ENCODE assay signal across 15 mouse cellular contexts in genomic region chr3:138303771-138304488, GRCm38 (mm10). TPM values are rescaled to one million over a fixed set of nuclear protein-coding genes. Genes with fewer than 3 reads are reported as not detected.
A peak's percentile ranks its signal among the peaks of the same experiment; 100 is the strongest.
DNase-seq lines count a peak whose midpoint lies in the region; ATAC-seq and TF ChIP-seq lines count a peak whose summit lies in the region.
"Had no signal": no experiment of that assay in that cellular context is flagged by ENCODE, and none has a peak within 500 bp of the region (broad histone marks: within the 10 kb centered on the region; RNA-seq: fewer than 3 reads in every experiment).

No protein-coding gene starts in this region.

- no peaks in the 10 kb centered on the region; the same call in 1 of the 2 replicates for H3K9me3 ChIP-seq in heart, embryonic 11.5 days (replicated peaks; ENCODE audit: control insufficient read depth, low read length)
- H3K9me3 ChIP-seq in midbrain, embryonic 14.5 days (ENCODE audit: control insufficient read depth, low read length) = no peaks in the 10 kb centered on the region
- no peaks in the 10 kb centered on the region for H3K9me3 ChIP-seq in midbrain, postnatal 0 days (ENCODE audit: low read length)
- H3K9me3 ChIP-seq in forebrain, embryonic 11.5 days (ENCODE audit: control insufficient read depth, low read length) = no peaks in the 10 kb centered on the region

- no peak overlapping the region for H3K4me3 ChIP-seq in heart, embryonic 11.5 days (ENCODE audit: low read depth, low read length)
- H3K4me3 ChIP-seq in midbrain, embryonic 14.5 days (replicated peaks; ENCODE audit: low read depth, low read length) = no peak overlapping the region
- no peak overlapping the region for H3K4me3 ChIP-seq in midbrain, postnatal 0 days (ENCODE audit: low read depth, low read length)
- no peak overlapping the region for H3K4me3 ChIP-seq in small intestine, adult 2 months (ENCODE audit: low read depth, low read length)
- no peak overlapping the region for H3K4me3 ChIP-seq in forebrain, embryonic 11.5 days (ENCODE audit: low read depth, low read length)

- no peak for TF ChIP-seq POLR2A in small intestine, adult 2 months (IDR thresholded peaks at IDR 0.05; ENCODE audit: low read depth, low read length)

- DNase-seq in heart, adult 18-20 months = peak; percentile 34 to 61
- peak; percentile 8 for DNase-seq in midbrain, embryonic 14.5 days
- no peak for DNase-seq in midbrain, postnatal 0 days (ENCODE audit: low spot score)
- DNase-seq in heart, adult 9 months (ENCODE audit: low spot score in 2 of 2) = peak; percentile 22 to 45
- no peak for DNase-seq in forebrain, embryonic 11.5 days (ENCODE audit: low spot score)
- DNase-seq: adrenal gland, postnatal 25 days; cerebellum, postnatal 14 days had no signal

- no peak overlapping the region; the same call in 1 of the 2 replicates for H3K4me2 ChIP-seq in heart, embryonic 11.5 days
- H3K4me2 ChIP-seq in midbrain, embryonic 14.5 days (ENCODE audit: low read length) = no peak overlapping the region
- no peak overlapping the region for H3K4me2 ChIP-seq in midbrain, postnatal 0 days (ENCODE audit: low read depth, low read length, poor library complexity, severe bottlenecking)
- no peak overlapping the region for H3K4me2 ChIP-seq in forebrain, embryonic 11.5 days (ENCODE audit: low read depth, low read length, severe bottlenecking)
- H3K4me2 ChIP-seq: midbrain, embryonic 11.5 days had no signal

- H3K4me1 ChIP-seq in heart, embryonic 11.5 days (ENCODE audit: control insufficient read depth, insufficient read depth, low read length) = peaks cover 13% of the 10 kb centered on the region; the same call in 1 of the 2 replicates
- no peaks in the 10 kb centered on the region for H3K4me1 ChIP-seq in midbrain, embryonic 14.5 days (ENCODE audit: control insufficient read depth, insufficient read depth, low read length)
- H3K4me1 ChIP-seq in midbrain, postnatal 0 days (ENCODE audit: insufficient read depth, low read length) = 0 out of 2 replicates have a peak, but pooled peaks cover 7% of the 10 kb centered on the region
- H3K4me1 ChIP-seq in small intestine, adult 2 months (ENCODE audit: control insufficient read depth, insufficient read depth, insufficient read length, low read length) = peaks cover 16% of the 10 kb centered on the region; the same call in 1 of the 2 replicates
- no peaks in the 10 kb centered on the region for H3K4me1 ChIP-seq in forebrain, embryonic 11.5 days (replicated peaks; ENCODE audit: control insufficient read depth, insufficient read depth, low read length)

- H3K27ac ChIP-seq in heart, embryonic 11.5 days (ENCODE audit: low read depth, low read length) = no peak overlapping the region
- no peak overlapping the region for H3K27ac ChIP-seq in midbrain, embryonic 14.5 days (replicated peaks; ENCODE audit: low read depth, low read length)
- no peak overlapping the region for H3K27ac ChIP-seq in midbrain, postnatal 0 days (ENCODE audit: low read depth, low read length)
- H3K27ac ChIP-seq in small intestine, adult 2 months (ENCODE audit: insufficient read depth, low read depth, low read length) = 0 out of 2 replicates have a peak overlapping the region, but pooled peaks have one; percentile 1
- no peak overlapping the region for H3K27ac ChIP-seq in forebrain, embryonic 11.5 days (ENCODE audit: low read depth, low read length)
- H3K27ac ChIP-seq: hindbrain, postnatal 0 days had no signal

- TF ChIP-seq CTCF in midbrain, postnatal 0 days (IDR thresholded peaks at IDR 0.05) = no peak
- no peak for TF ChIP-seq CTCF in small intestine, adult 2 months (IDR thresholded peaks at IDR 0.05; ENCODE audit: extremely low read depth, insufficient read length, insufficient replicate concordance, low read depth, low read length)

- H3K36me3 ChIP-seq in heart, embryonic 11.5 days (ENCODE audit: control insufficient read depth, insufficient read depth, low read length) = no peaks in the 10 kb centered on the region
- no peaks in the 10 kb centered on the region for H3K36me3 ChIP-seq in midbrain, embryonic 14.5 days (ENCODE audit: control insufficient read depth, insufficient read depth, low read length)
- H3K36me3 ChIP-seq in midbrain, postnatal 0 days (ENCODE audit: insufficient read depth, low read length) = no peaks in the 10 kb centered on the region
- H3K36me3 ChIP-seq in small intestine, adult 2 months (ENCODE audit: control insufficient read depth, insufficient read depth, low read length) = no peaks in the 10 kb centered on the region
- H3K36me3 ChIP-seq in forebrain, embryonic 11.5 days (ENCODE audit: control insufficient read depth, insufficient read depth, low read length) = no peaks in the 10 kb centered on the region

- ATAC-seq in heart, embryonic 11.5 days (replicated peaks; ENCODE audit: insufficient number of reproducible peaks, low FRiP score, low TSS enrichment) = no peak
- no peak for ATAC-seq in midbrain, embryonic 14.5 days (ENCODE audit: low FRiP score, low TSS enrichment)
- ATAC-seq in midbrain, postnatal 0 days (ENCODE audit: low FRiP score) = no peak
- no peak for ATAC-seq in forebrain, embryonic 11.5 days (replicated peaks; ENCODE audit: low FRiP score)
- ATAC-seq in CD4-positive, CD25-positive, alpha-beta regulatory T cell, adult 4 months = no peak
- ATAC-seq: hindbrain, postnatal 0 days had no signal

- no peaks in the 10 kb centered on the region for H3K27me3 ChIP-seq in heart, embryonic 11.5 days (ENCODE audit: control insufficient read depth, insufficient read depth, low read length)
- no peaks in the 10 kb centered on the region for H3K27me3 ChIP-seq in midbrain, embryonic 14.5 days (ENCODE audit: control insufficient read depth, insufficient read depth, low read length)
- H3K27me3 ChIP-seq in midbrain, postnatal 0 days (ENCODE audit: insufficient read depth, low read length) = no peaks in the 10 kb centered on the region
- H3K27me3 ChIP-seq in small intestine, adult 2 months (ENCODE audit: control insufficient read depth, insufficient read depth, low read length) = no peaks in the 10 kb centered on the region
- no peaks in the 10 kb centered on the region for H3K27me3 ChIP-seq in forebrain, embryonic 11.5 days (ENCODE audit: control insufficient read depth, insufficient read depth, low read length)

- WGBS in heart, embryonic 11.5 days (ENCODE audit: insufficient replicate concordance) = 59% methylated on average over 6 of the region's 6 CpGs
- 91% methylated on average over 6 of the region's 6 CpGs for WGBS in midbrain, embryonic 14.5 days
- 90% methylated on average over 6 of the region's 6 CpGs for WGBS in midbrain, postnatal 0 days
- WGBS in small intestine, adult 2 months = 29% methylated on average over 6 of the region's 6 CpGs
- WGBS in forebrain, embryonic 11.5 days = 92% methylated on average over 6 of the region's 6 CpGs

- H3K9ac ChIP-seq in heart, embryonic 11.5 days (ENCODE audit: low read depth, low read length) = no peak overlapping the region
- H3K9ac ChIP-seq in midbrain, embryonic 14.5 days (replicated peaks; ENCODE audit: low read length) = no peak overlapping the region
- H3K9ac ChIP-seq in midbrain, postnatal 0 days (replicated peaks; ENCODE audit: low read length, poor library complexity, severe bottlenecking) = no peak overlapping the region
- no peak overlapping the region for H3K9ac ChIP-seq in forebrain, embryonic 11.5 days (ENCODE audit: low read length)

RNA-seq across cellular contexts. Expression of gene Adh6a, which starts 9.2 kb away (rescaled TPM):
- total RNA-seq in heart, adult 18-20 months (2021) = not detected
- not detected in 2 replicates for polyA plus RNA-seq in heart, embryonic 11.5 days (2014; fragmentation: Nextera tagmentation; extraction: Ambion mirVana)
- not detected in 2 replicates for polyA plus RNA-seq in midbrain, embryonic 14.5 days (2014; fragmentation: Nextera tagmentation; extraction: Ambion mirVana)
- total RNA-seq in midbrain, postnatal 0 days (2014; rRNA removed) = not detected in 2 replicates
- not detected in 2 replicates for polyA plus RNA-seq in midbrain, postnatal 0 days (2015; fragmentation: Nextera tagmentation; extraction: Ambion mirVana)
- polyA plus RNA-seq in small intestine, adult 2 months (2012; rRNA removed) = 76.3 and 89.5 TPM in 2 replicates
- not detected in 2 replicates for polyA plus RNA-seq in forebrain, embryonic 11.5 days (2014; fragmentation: Nextera tagmentation; extraction: Ambion mirVana)
- not detected for polyA plus RNA-seq in CD4-positive, CD25-positive, alpha-beta regulatory T cell, adult 4 months (2017; shearing (Covaris generic))
- total RNA-seq: adrenal gland, postnatal 25 days; hindbrain, postnatal 0 days; layer of hippocampus, postnatal 14 days; liver, adult 2 months had no signal
- polyA plus RNA-seq: forebrain, embryonic 16.5 days; hindbrain, postnatal 0 days; liver, adult 2 months; midbrain, embryonic 11.5 days had no signal

RNA-seq across cellular contexts. Expression of gene Adh6b, which starts 37.6 kb away (rescaled TPM):
- 1 to 10 TPM; 1.2 to 2.2 TPM for total RNA-seq in heart, adult 18-20 months (2021)
- 1.9 and 2.4 TPM in 2 replicates for polyA plus RNA-seq in heart, embryonic 11.5 days (2014; fragmentation: Nextera tagmentation; extraction: Ambion mirVana)
- 0.12 TPM in 1 of 2 replicates, not detected in the other for polyA plus RNA-seq in midbrain, embryonic 14.5 days (2014; fragmentation: Nextera tagmentation; extraction: Ambion mirVana)
- 0.38 and 0.71 TPM in 2 replicates for total RNA-seq in midbrain, postnatal 0 days (2014; rRNA removed)
- polyA plus RNA-seq in midbrain, postnatal 0 days (2015; fragmentation: Nextera tagmentation; extraction: Ambion mirVana) = 0.15 and 0.20 TPM in 2 replicates
- not detected in 2 replicates for polyA plus RNA-seq in small intestine, adult 2 months (2012; rRNA removed)
- polyA plus RNA-seq in forebrain, embryonic 11.5 days (2014; fragmentation: Nextera tagmentation; extraction: Ambion mirVana) = 0.17 and 0.36 TPM in 2 replicates
- polyA plus RNA-seq in CD4-positive, CD25-positive, alpha-beta regulatory T cell, adult 4 months (2017; shearing (Covaris generic)) = not detected
- total RNA-seq: adrenal gland, postnatal 25 days; layer of hippocampus, postnatal 14 days; liver, adult 2 months had no signal
- polyA plus RNA-seq: forebrain, embryonic 16.5 days had no signal

RNA-seq across cellular contexts. Expression of gene Adh1, which starts 43.1 kb away (rescaled TPM):
- 10 to 100 TPM; 31.3 to 42.9 TPM for total RNA-seq in heart, adult 18-20 months (2021)
- polyA plus RNA-seq in heart, embryonic 11.5 days (2014; fragmentation: Nextera tagmentation; extraction: Ambion mirVana) = 0.93 and 1.5 TPM in 2 replicates
- 0.32 and 0.51 TPM in 2 replicates for polyA plus RNA-seq in midbrain, embryonic 14.5 days (2014; fragmentation: Nextera tagmentation; extraction: Ambion mirVana)
- total RNA-seq in midbrain, postnatal 0 days (2014; rRNA removed) = 0.80 and 4.2 TPM in 2 replicates
- 3.2 and 4.0 TPM in 2 replicates for polyA plus RNA-seq in midbrain, postnatal 0 days (2015; fragmentation: Nextera tagmentation; extraction: Ambion mirVana)
- polyA plus RNA-seq in small intestine, adult 2 months (2012; rRNA removed) = 137 and 221 TPM in 2 replicates
- polyA plus RNA-seq in forebrain, embryonic 11.5 days (2014; fragmentation: Nextera tagmentation; extraction: Ambion mirVana) = 0.16 and 0.44 TPM in 2 replicates
- 1 to 10 TPM; 2.9 to 4.3 TPM for polyA plus RNA-seq in CD4-positive, CD25-positive, alpha-beta regulatory T cell, adult 4 months (2017; shearing (Covaris generic))

Comparison
In these comparisons a context has a peak if more than half of its experiments do, and no peak if none do; other contexts are left out.
1. DNase-seq: peak in heart, adult 18-20 months (2 of 2), midbrain, embryonic 14.5 days (single experiment) and heart, adult 9 months (2 of 2); none in midbrain, postnatal 0 days (single experiment) and forebrain, embryonic 11.5 days (single experiment).
2. RNA of gene Adh6a, which starts 9.2 kb away (polyA plus RNA-seq): 76.3 to 89.5 TPM in small intestine, adult 2 months; not detected in CD4-positive, CD25-positive, alpha-beta regulatory T cell, adult 4 months, not detected in midbrain, embryonic 14.5 days, not detected in heart, embryonic 11.5 days, not detected in midbrain, postnatal 0 days and not detected in forebrain, embryonic 11.5 days; every median in the first group is over 10 times any median in the second.
3. RNA of gene Adh1, which starts 43.1 kb away (polyA plus RNA-seq): 137 to 221 TPM in small intestine, adult 2 months; 2.9 to 4.3 TPM in CD4-positive, CD25-positive, alpha-beta regulatory T cell, adult 4 months, 3.2 to 4.0 TPM in midbrain, postnatal 0 days, 0.93 to 1.5 TPM in heart, embryonic 11.5 days, 0.32 to 0.51 TPM in midbrain, embryonic 14.5 days and 0.16 to 0.44 TPM in forebrain, embryonic 11.5 days; every median in the first group is over 10 times any median in the second.